In the genomic region with DNA sequence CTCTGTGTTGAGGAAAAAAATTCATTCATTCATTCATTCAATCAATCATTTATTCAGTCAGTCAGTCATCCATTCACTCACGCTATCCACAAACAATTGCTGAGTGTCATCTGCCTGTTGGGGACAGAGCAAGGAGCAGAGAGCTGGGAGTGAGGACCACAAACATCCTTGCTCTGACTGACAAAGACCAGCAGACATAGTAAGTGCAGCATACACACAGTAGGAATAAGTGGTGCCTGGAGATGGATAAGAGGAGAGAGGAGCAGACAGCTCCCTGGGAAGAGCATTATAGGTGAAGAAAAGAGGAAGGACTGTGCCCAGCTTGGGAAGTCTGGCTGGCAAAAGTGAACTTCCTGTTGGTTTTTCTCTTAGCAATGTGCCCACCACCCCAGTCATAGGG, we compare ENCODE assay signal across 8 mouse cellular contexts. TPM values are rescaled to one million over a fixed set of nuclear protein-coding genes. Genes with fewer than 3 reads are reported as not detected.
DNase-seq lines count a peak whose midpoint lies in the region; ATAC-seq and TF ChIP-seq lines count a peak whose summit lies in the region.

No protein-coding gene starts in this region.

- no peaks in the 10 kb centered on the region for H3K9me3 ChIP-seq in heart, postnatal 0 days (replicated peaks; ENCODE audit: control insufficient read depth, low read length)
- no peaks in the 10 kb centered on the region for H3K9me3 ChIP-seq in midbrain, embryonic 13.5 days
- H3K9me3 ChIP-seq in midbrain, embryonic 14.5 days (ENCODE audit: control insufficient read depth, low read length): no peaks in the 10 kb centered on the region
- H3K9me3 ChIP-seq in intestine, embryonic 15.5 days: no peaks in the 10 kb centered on the region
- H3K9me3 ChIP-seq in megakaryocyte, embryonic 14.5 days: no peaks in the 10 kb centered on the region

- no peaks in the 10 kb centered on the region for H3K36me3 ChIP-seq in heart, postnatal 0 days (replicated peaks; ENCODE audit: control insufficient read depth, insufficient read depth, low read length)
- H3K36me3 ChIP-seq in midbrain, embryonic 13.5 days: no peaks in the 10 kb centered on the region
- no peaks in the 10 kb centered on the region for H3K36me3 ChIP-seq in midbrain, embryonic 14.5 days (ENCODE audit: control insufficient read depth, insufficient read depth, low read length)
- H3K36me3 ChIP-seq in intestine, embryonic 15.5 days: no peaks in the 10 kb centered on the region
- H3K36me3 ChIP-seq in megakaryocyte, embryonic 14.5 days (replicated peaks; ENCODE audit: low read length): no peaks in the 10 kb centered on the region

- TF ChIP-seq EP300 in heart, postnatal 0 days (IDR thresholded peaks at IDR 0.05; ENCODE audit: low read depth): no peak

- no peak for DNase-seq in heart, postnatal 0 days (ENCODE audit: low spot score)
- DNase-seq in heart, adult 11 months: no peak
- no peak for DNase-seq in midbrain, embryonic 14.5 days
- DNase-seq in thymus, adult 18-20 months: no peak
- no peak for DNase-seq in spleen, postnatal 10 days (ENCODE audit: low spot score in 2 of 2)

- no peak for TF ChIP-seq CTCF in heart, postnatal 0 days (IDR thresholded peaks at IDR 0.05; ENCODE audit: low read depth)

- ATAC-seq in heart, postnatal 0 days (ENCODE audit: insufficient read depth, low read depth): no peak
- ATAC-seq in midbrain, embryonic 13.5 days: 0 out of 2 replicates have a peak, but pooled peaks have one; percentile 9
- no peak for ATAC-seq in midbrain, embryonic 14.5 days (ENCODE audit: low FRiP score, low TSS enrichment)
- peak; percentile 42; the same call in 1 of the 2 replicates for ATAC-seq in intestine, embryonic 15.5 days

- no peak overlapping the region for H3K4me3 ChIP-seq in heart, postnatal 0 days (ENCODE audit: low read depth, low read length)
- H3K4me3 ChIP-seq in midbrain, embryonic 13.5 days (replicated peaks): no peak overlapping the region
- no peak overlapping the region for H3K4me3 ChIP-seq in midbrain, embryonic 14.5 days (replicated peaks; ENCODE audit: low read depth, low read length)
- no peak overlapping the region for H3K4me3 ChIP-seq in intestine, embryonic 15.5 days (replicated peaks)
- peak overlapping the region; percentile 89 for H3K4me3 ChIP-seq in megakaryocyte, embryonic 14.5 days (replicated peaks)

- H3K9ac ChIP-seq in heart, postnatal 0 days (replicated peaks; ENCODE audit: low read depth, low read length): no peak overlapping the region
- H3K9ac ChIP-seq in midbrain, embryonic 13.5 days (replicated peaks): no peak overlapping the region
- H3K9ac ChIP-seq in midbrain, embryonic 14.5 days (replicated peaks; ENCODE audit: low read length): no peak overlapping the region
- H3K9ac ChIP-seq in intestine, embryonic 15.5 days: no peak overlapping the region

- no peaks in the 10 kb centered on the region for H3K27me3 ChIP-seq in heart, postnatal 0 days (ENCODE audit: control insufficient read depth, insufficient read depth, low read length)
- peaks cover 2% of the 10 kb centered on the region; the same call in 1 of the 2 replicates for H3K27me3 ChIP-seq in midbrain, embryonic 13.5 days
- no peaks in the 10 kb centered on the region for H3K27me3 ChIP-seq in midbrain, embryonic 14.5 days (ENCODE audit: control insufficient read depth, insufficient read depth, low read length)
- H3K27me3 ChIP-seq in intestine, embryonic 15.5 days (replicated peaks): no peaks in the 10 kb centered on the region
- H3K27me3 ChIP-seq in megakaryocyte, embryonic 14.5 days (replicated peaks): peaks cover 12% of the 10 kb centered on the region

- peak overlapping the region; percentile 4; the same call in 1 of the 2 replicates for H3K4me2 ChIP-seq in heart, postnatal 0 days (ENCODE audit: low read depth, low read length)
- no peak overlapping the region for H3K4me2 ChIP-seq in midbrain, embryonic 13.5 days (replicated peaks)
- H3K4me2 ChIP-seq in midbrain, embryonic 14.5 days (ENCODE audit: low read length): no peak overlapping the region
- peak overlapping the region; percentile 41 for H3K4me2 ChIP-seq in intestine, embryonic 15.5 days (replicated peaks)

- H3K27ac ChIP-seq in heart, postnatal 0 days (ENCODE audit: low read depth): peak overlapping the region; percentile 52; the same call in 1 of the 2 replicates
- no peak overlapping the region for H3K27ac ChIP-seq in midbrain, embryonic 13.5 days
- H3K27ac ChIP-seq in midbrain, embryonic 14.5 days (replicated peaks; ENCODE audit: low read depth, low read length): no peak overlapping the region
- H3K27ac ChIP-seq in intestine, embryonic 15.5 days: no peak overlapping the region

- peaks cover 8% of the 10 kb centered on the region; the same call in 1 of the 2 replicates for H3K4me1 ChIP-seq in heart, postnatal 0 days (ENCODE audit: control insufficient read depth, insufficient read depth)
- peaks cover 3% of the 10 kb centered on the region for H3K4me1 ChIP-seq in midbrain, embryonic 13.5 days (replicated peaks)
- H3K4me1 ChIP-seq in midbrain, embryonic 14.5 days (ENCODE audit: control insufficient read depth, insufficient read depth, low read length): 0 out of 2 replicates have a peak, but pooled peaks cover 4% of the 10 kb centered on the region
- no peaks in the 10 kb centered on the region for H3K4me1 ChIP-seq in intestine, embryonic 15.5 days (replicated peaks)
- peaks cover 18% of the 10 kb centered on the region for H3K4me1 ChIP-seq in megakaryocyte, embryonic 14.5 days

- 89% methylated on average over 1 of the region's 1 CpGs for WGBS in heart, postnatal 0 days
- 82% methylated on average over 1 of the region's 1 CpGs for WGBS in midbrain, embryonic 13.5 days
- WGBS in midbrain, embryonic 14.5 days: 75% methylated on average over 1 of the region's 1 CpGs
- WGBS in intestine, embryonic 15.5 days: 83% methylated on average over 1 of the region's 1 CpGs

RNA-seq across cellular contexts. Expression of a gene that starts 21.0 kb away (rescaled TPM):
- total RNA-seq in heart, postnatal 0 days (2014; rRNA removed; ENCODE audit: low replicate concordance): 28.7 and 38.3 TPM in 2 replicates
- 9.1 and 9.2 TPM in 2 replicates for polyA plus RNA-seq in heart, postnatal 0 days (2015; fragmentation: Nextera tagmentation; extraction: Ambion mirVana)
- 4.0 and 4.3 TPM in 2 replicates for polyA plus RNA-seq in midbrain, embryonic 13.5 days (2015; fragmentation: Nextera tagmentation; extraction: Ambion mirVana)
- polyA plus RNA-seq in midbrain, embryonic 14.5 days (2014; fragmentation: Nextera tagmentation; extraction: Ambion mirVana): 4.8 and 9.8 TPM in 2 replicates
- polyA plus RNA-seq in intestine, embryonic 15.5 days (2015; fragmentation: Nextera tagmentation; extraction: Ambion mirVana): 3.8 and 4.0 TPM in 2 replicates
- 0.39 and 0.96 TPM in 2 replicates for polyA plus RNA-seq in megakaryocyte, embryonic 14.5 days (2012; ENCODE audit: insufficient read depth, low replicate concordance)

Comparison
In these comparisons a context has a peak if more than half of its experiments do, and no peak if none do; other contexts are left out.
1. ATAC-seq: peak in midbrain, embryonic 13.5 days (single experiment) and intestine, embryonic 15.5 days (single experiment); none in heart, postnatal 0 days (single experiment) and midbrain, embryonic 14.5 days (single experiment).
2. H3K4me2 ChIP-seq: peak in heart, postnatal 0 days (single experiment) and intestine, embryonic 15.5 days (single experiment); none in midbrain, embryonic 13.5 days (single experiment) and midbrain, embryonic 14.5 days (single experiment).